Mouse (Mus musculus) thymus, postnatal 14 days (tissue): ENCODE results near the gene Notch1.

Experiments
- DNase-seq: peaks from one replicate; pipeline ENCODE4 v3.0.0; 2021

The Notch1 gene

GRCm38 (mm10) chr2:26475505-26476430 is 40.7 kb downstream of the Notch1 start:
- DNase-seq = no peak

- no peak for DNase-seq
Measured at GRCm38 (mm10) chr2:26474789-26475504, 41.5 kb downstream of the Notch1 start.

- DNase-seq = no peak
Measured at GRCm38 (mm10) chr2:26472312-26473090, 44.0 kb downstream of the Notch1 start.

- no peak for DNase-seq
Measured at GRCm38 (mm10) chr2:26471652-26472285, 44.7 kb downstream of the Notch1 start.

GRCm38 (mm10) chr2:26470967-26471366 is 45.5 kb downstream of the Notch1 start:
- no peak for DNase-seq

GRCm38 (mm10) chr2:26468376-26468775 is 48.1 kb downstream of the Notch1 start:
- DNase-seq = peak; percentile 84

GRCm38 (mm10) chr2:26463412-26463811 is 53.1 kb downstream of the Notch1 start:
- DNase-seq = no peak

- DNase-seq = no peak
Measured at GRCm38 (mm10) chr2:26462980-26463379, 53.5 kb downstream of the Notch1 start.

- no peak for DNase-seq
Measured at GRCm38 (mm10) chr2:26461667-26462066, 54.8 kb downstream of the Notch1 start.

- peak; percentile 80 for DNase-seq
Measured at GRCm38 (mm10) chr2:26460837-26461236, 55.6 kb downstream of the Notch1 start.

- DNase-seq = no peak
Measured at GRCm38 (mm10) chr2:26460097-26460646, 56.3 kb downstream of the Notch1 start.

GRCm38 (mm10) chr2:26459478-26459877 is 57.0 kb downstream of the Notch1 start:
- DNase-seq = no peak

- DNase-seq = peak; percentile 69
Measured at GRCm38 (mm10) chr2:26458402-26459124, 57.9 kb downstream of the Notch1 start.

GRCm38 (mm10) chr2:26449121-26450060 is 67.1 kb downstream of the Notch1 start:
- DNase-seq = peak; percentile 85

- no peak for DNase-seq
Measured at GRCm38 (mm10) chr2:26447451-26447850, 69.0 kb downstream of the Notch1 start.

- no peak for DNase-seq
Measured at GRCm38 (mm10) chr2:26446671-26447070, 69.8 kb downstream of the Notch1 start.

GRCm38 (mm10) chr2:26445666-26446445 is 70.6 kb downstream of the Notch1 start:
- peak; percentile 92 for DNase-seq

- DNase-seq = peak; percentile 100
Measured at GRCm38 (mm10) chr2:26444946-26445665, 71.4 kb downstream of the Notch1 start, which contains the start of gene Sec16a. Sec16a (minus strand) TSS chr2:26445216.

GRCm38 (mm10) chr2:26444368-26444767 is 72.1 kb downstream of the Notch1 start:
- DNase-seq = no peak
